Mouse (Mus musculus) liver, postnatal 0 days (tissue): ENCODE measurements around the gene Gm20388.

ENCODE experiments used
- CTCF ChIP-seq: sonication (generic); IDR thresholded peaks from 2 replicates; pipeline ENCODE4 v1.5.1; 2016; ENCODE audit warnings: antibody characterized with exemption, low read depth
- EP300 ChIP-seq: IDR thresholded peaks from 2 replicates; pipeline ENCODE4 v1.6.1; 2016; ENCODE audit warnings: antibody characterized with exemption, low read depth, mild to moderate bottlenecking

DNA sequence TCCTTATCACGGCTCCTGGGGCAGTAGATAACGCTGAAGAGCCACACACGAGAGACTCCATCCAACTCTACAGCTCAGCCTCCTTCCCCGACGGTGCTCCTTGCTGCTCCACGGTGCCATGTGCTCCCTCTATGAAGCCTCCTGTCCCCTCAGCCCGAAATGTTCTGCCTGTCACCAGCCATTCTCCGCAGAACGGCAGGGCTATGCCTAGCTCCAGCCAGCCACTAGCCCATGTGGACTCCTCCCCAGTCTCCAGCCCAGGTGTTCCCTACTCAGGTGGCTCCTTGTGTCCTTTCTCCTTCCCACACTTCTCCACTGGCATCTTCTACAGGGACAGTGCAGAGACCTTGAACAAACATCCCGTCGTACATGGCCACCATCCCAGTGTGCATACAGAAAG is 1634.3 kb downstream of the Gm20388 start:
- TF ChIP-seq CTCF (no peak), EP300 (no peak)
